Comparison of ENCODE assay signal across 23 mouse cellular contexts in the genomic region with DNA sequence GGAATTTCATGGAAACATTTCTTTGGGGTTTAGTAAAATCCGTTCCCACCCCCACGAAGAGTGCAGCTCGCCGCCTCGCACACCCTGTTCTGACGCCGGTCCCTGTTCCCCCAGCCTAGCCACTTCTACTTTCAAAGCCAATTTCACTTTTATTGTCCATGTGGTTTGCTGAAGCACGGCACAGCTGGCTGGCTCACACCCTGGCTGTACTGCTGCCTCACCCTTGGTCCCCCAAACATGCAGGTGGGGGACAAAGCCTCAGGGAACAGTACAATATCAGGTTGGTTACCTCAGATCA. TPM values are rescaled to one million over a fixed set of nuclear protein-coding genes. Genes with fewer than 3 reads are reported as not detected.
DNase-seq lines count a peak whose midpoint lies in the region; ATAC-seq and TF ChIP-seq lines count a peak whose summit lies in the region.
"Had no signal": no experiment of that assay in that cellular context is flagged by ENCODE, and none has a peak within 500 bp of the region (broad histone marks: within the 10 kb centered on the region; RNA-seq: fewer than 3 reads in every experiment).

No protein-coding gene starts in this region.

- TF ChIP-seq POLR2A in embryonic fibroblast, embryonic 13.5 days (IDR thresholded peaks at IDR 0.05; ENCODE audit: low read depth, low read length): no peak

- no peak for DNase-seq in heart, embryonic 10.5 days (ENCODE audit: low spot score)
- DNase-seq in heart, adult 8-10 months (ENCODE audit: low spot score): no peak
- DNase-seq in right cerebral cortex, postnatal 25 days: peak; percentile 44
- no peak for DNase-seq in right cerebral cortex, adult 18-20 months
- DNase-seq in yolk sac, embryonic 10.5 days (ENCODE audit: low spot score): no peak
- no peak for DNase-seq in stomach, postnatal 0 days (ENCODE audit: low spot score)
- DNase-seq: cerebellum, adult 8-10 months; cerebellum, postnatal 36 days; heart, postnatal 36 days; kidney, adult 18-20 months; kidney, postnatal 4 days; lung, embryonic 14.5 days; thymus, postnatal 14 days had no signal

- peaks cover 11% of the 10 kb centered on the region; the same call in 1 of the 2 replicates for H3K36me3 ChIP-seq in heart, embryonic 10.5 days
- peaks cover 17% of the 10 kb centered on the region for H3K36me3 ChIP-seq in limb, embryonic 15.5 days
- H3K36me3 ChIP-seq in stomach, postnatal 0 days (ENCODE audit: control insufficient read depth, insufficient read depth, low read length): no peaks in the 10 kb centered on the region
- H3K36me3 ChIP-seq: neural tube, embryonic 15.5 days had no signal

- H3K27ac ChIP-seq in heart, embryonic 10.5 days: 0 out of 2 replicates have a peak overlapping the region, but pooled peaks have one; percentile 18
- peak overlapping the region; percentile 83 for H3K27ac ChIP-seq in embryonic fibroblast, embryonic 13.5 days (ENCODE audit: insufficient read depth, low read length)
- H3K27ac ChIP-seq in limb, embryonic 15.5 days: peak overlapping the region; percentile 86
- H3K27ac ChIP-seq in stomach, postnatal 0 days (replicated peaks): no peak overlapping the region
- H3K27ac ChIP-seq: heart, embryonic 13.5 days; hindbrain, embryonic 13.5 days; liver, embryonic 14.5 days; midbrain, embryonic 10.5 days; neural tube, embryonic 15.5 days had no signal

- WGBS in heart, embryonic 10.5 days: 93% methylated on average over 8 of the region's 8 CpGs
- WGBS in limb, embryonic 15.5 days: 41% methylated on average over 8 of the region's 8 CpGs
- WGBS in stomach, postnatal 0 days: 90% methylated on average over 8 of the region's 8 CpGs

- H3K4me1 ChIP-seq in heart, embryonic 10.5 days: peaks cover 57% of the 10 kb centered on the region
- peaks cover 24% of the 10 kb centered on the region; the same call in 1 of the 2 replicates for H3K4me1 ChIP-seq in embryonic fibroblast, embryonic 13.5 days (ENCODE audit: control insufficient read depth, insufficient read depth, low read length)
- H3K4me1 ChIP-seq in limb, embryonic 15.5 days: peaks cover 44% of the 10 kb centered on the region
- no peaks in the 10 kb centered on the region for H3K4me1 ChIP-seq in stomach, postnatal 0 days (replicated peaks; ENCODE audit: control insufficient read depth, insufficient read depth)

- no peaks in the 10 kb centered on the region for H3K9me3 ChIP-seq in heart, embryonic 10.5 days
- H3K9me3 ChIP-seq in limb, embryonic 15.5 days: no peaks in the 10 kb centered on the region
- no peaks in the 10 kb centered on the region for H3K9me3 ChIP-seq in stomach, postnatal 0 days (ENCODE audit: control insufficient read depth, low read length)
- H3K9me3 ChIP-seq: hindbrain, embryonic 13.5 days; midbrain, embryonic 10.5 days; neural tube, embryonic 15.5 days had no signal

- H3K4me2 ChIP-seq in limb, embryonic 15.5 days: no peak overlapping the region
- H3K4me2 ChIP-seq in stomach, postnatal 0 days (replicated peaks; ENCODE audit: low read depth): no peak overlapping the region
- H3K4me2 ChIP-seq: heart, embryonic 13.5 days; hindbrain, embryonic 13.5 days; lung, embryonic 14.5 days; neural tube, embryonic 15.5 days had no signal

- no peak overlapping the region for H3K9ac ChIP-seq in limb, embryonic 15.5 days
- no peak overlapping the region for H3K9ac ChIP-seq in stomach, postnatal 0 days (ENCODE audit: low read length)
- H3K9ac ChIP-seq: heart, embryonic 13.5 days; hindbrain, embryonic 13.5 days; liver, embryonic 14.5 days; lung, embryonic 14.5 days had no signal

- no peak overlapping the region for H3K4me3 ChIP-seq in heart, embryonic 10.5 days
- no peak overlapping the region for H3K4me3 ChIP-seq in embryonic fibroblast, embryonic 13.5 days (ENCODE audit: insufficient read depth, low read length)
- H3K4me3 ChIP-seq in limb, embryonic 15.5 days: no peak overlapping the region
- H3K4me3 ChIP-seq in stomach, postnatal 0 days (ENCODE audit: low read depth, low read length): no peak overlapping the region
- H3K4me3 ChIP-seq: heart, embryonic 13.5 days; hindbrain, embryonic 13.5 days; midbrain, embryonic 10.5 days; neural tube, embryonic 15.5 days had no signal

- H3K27me3 ChIP-seq in heart, embryonic 10.5 days (ENCODE audit: insufficient read depth, poor library complexity, severe bottlenecking): no peaks in the 10 kb centered on the region
- H3K27me3 ChIP-seq in limb, embryonic 15.5 days: no peaks in the 10 kb centered on the region
- H3K27me3 ChIP-seq in stomach, postnatal 0 days (ENCODE audit: control insufficient read depth, insufficient read depth, low read length): no peaks in the 10 kb centered on the region
- H3K27me3 ChIP-seq: heart, embryonic 13.5 days; hindbrain, embryonic 13.5 days; neural tube, embryonic 15.5 days had no signal

- no peak for TF ChIP-seq EP300 in stomach, postnatal 0 days (optimal IDR thresholded peaks at IDR 0.05)

- no peak for ATAC-seq in limb, embryonic 15.5 days (ENCODE audit: insufficient number of reproducible peaks, low FRiP score, low TSS enrichment, low read depth)
- ATAC-seq in stomach, postnatal 0 days (ENCODE audit: low FRiP score, low TSS enrichment): no peak
- ATAC-seq: forebrain, embryonic 14.5 days; midbrain, embryonic 16.5 days had no signal

- TF ChIP-seq CTCF in embryonic fibroblast, embryonic 13.5 days (IDR thresholded peaks at IDR 0.05; ENCODE audit: borderline replicate concordance, insufficient read depth, low read length): no peak
- no peak for TF ChIP-seq CTCF in stomach, postnatal 0 days (IDR thresholded peaks at IDR 0.05; ENCODE audit: low read depth)

RNA-seq across cellular contexts. Expression of a gene that starts 14.3 kb away (rescaled TPM):
- 15.6 and 15.7 TPM in 2 replicates for polyA plus RNA-seq in heart, embryonic 10.5 days (2016; fragmentation: Nextera tagmentation; extraction: Ambion mirVana)
- 1 to 10 TPM; 8.1 to 9.3 (median 8.4) TPM for total RNA-seq in heart, adult 8-10 months (2022)
- 21.4 and 31.7 TPM in 2 replicates for polyA plus RNA-seq in embryonic fibroblast, embryonic 13.5 days (2011; ENCODE audit: insufficient read length, low read depth, missing spikeins)
- 27.9 and 28.2 TPM in 2 replicates for polyA plus RNA-seq in limb, embryonic 15.5 days (2015; fragmentation: Nextera tagmentation; extraction: Ambion mirVana)
- 10.4 and 12.4 TPM in 2 replicates for polyA plus RNA-seq in stomach, postnatal 0 days (2015; fragmentation: Nextera tagmentation; extraction: Ambion mirVana)

RNA-seq across cellular contexts. Expression of a gene that starts 23.1 kb away (rescaled TPM):
- polyA plus RNA-seq in heart, embryonic 10.5 days (2016; fragmentation: Nextera tagmentation; extraction: Ambion mirVana): 13.0 and 15.8 TPM in 2 replicates
- 1 to 10 TPM; 7.5 to 9.8 (median 7.6) TPM for total RNA-seq in heart, adult 8-10 months (2022)
- polyA plus RNA-seq in embryonic fibroblast, embryonic 13.5 days (2011; ENCODE audit: insufficient read length, low read depth, missing spikeins): 13.7 and 15.6 TPM in 2 replicates
- 22.2 and 22.4 TPM in 2 replicates for polyA plus RNA-seq in limb, embryonic 15.5 days (2015; fragmentation: Nextera tagmentation; extraction: Ambion mirVana)
- 8.0 and 8.4 TPM in 2 replicates for polyA plus RNA-seq in stomach, postnatal 0 days (2015; fragmentation: Nextera tagmentation; extraction: Ambion mirVana)

RNA-seq across cellular contexts. Expression of a gene that starts 24.7 kb away (rescaled TPM):
- 1.2 and 3.6 TPM in 2 replicates for polyA plus RNA-seq in heart, embryonic 10.5 days (2016; fragmentation: Nextera tagmentation; extraction: Ambion mirVana)
- not detected for total RNA-seq in heart, adult 8-10 months (2022)
- polyA plus RNA-seq in embryonic fibroblast, embryonic 13.5 days (2011; ENCODE audit: insufficient read length, low read depth, missing spikeins): 0.58 and 1.5 TPM in 2 replicates
- polyA plus RNA-seq in limb, embryonic 15.5 days (2015; fragmentation: Nextera tagmentation; extraction: Ambion mirVana): 6.9 and 9.6 TPM in 2 replicates
- polyA plus RNA-seq in stomach, postnatal 0 days (2015; fragmentation: Nextera tagmentation; extraction: Ambion mirVana): 2.4 and 2.8 TPM in 2 replicates
- total RNA-seq: heart, postnatal 36 days had no signal

RNA-seq across cellular contexts. Expression of a gene that starts 30.5 kb away (rescaled TPM):
- polyA plus RNA-seq in heart, embryonic 10.5 days (2016; fragmentation: Nextera tagmentation; extraction: Ambion mirVana): 1.8 and 3.2 TPM in 2 replicates
- total RNA-seq in heart, adult 8-10 months (2022): under 1 TPM in 2 of 4 experiments, not detected in 2; 0.57 to 0.97 TPM
- 215 and 351 TPM in 2 replicates for polyA plus RNA-seq in embryonic fibroblast, embryonic 13.5 days (2011; ENCODE audit: insufficient read length, low read depth, missing spikeins)
- 91.2 and 97.7 TPM in 2 replicates for polyA plus RNA-seq in limb, embryonic 15.5 days (2015; fragmentation: Nextera tagmentation; extraction: Ambion mirVana)
- polyA plus RNA-seq in stomach, postnatal 0 days (2015; fragmentation: Nextera tagmentation; extraction: Ambion mirVana): 5.8 and 6.5 TPM in 2 replicates
- total RNA-seq: adrenal gland, postnatal 14 days had no signal

RNA-seq across cellular contexts. Expression of a gene that starts 44.1 kb away (rescaled TPM):
- 127 and 128 TPM in 2 replicates for polyA plus RNA-seq in heart, embryonic 10.5 days (2016; fragmentation: Nextera tagmentation; extraction: Ambion mirVana)
- total RNA-seq in heart, adult 8-10 months (2022): 100 to 1,000 TPM; 118 to 133 (median 124) TPM
- 29.9 and 46.6 TPM in 2 replicates for polyA plus RNA-seq in embryonic fibroblast, embryonic 13.5 days (2011; ENCODE audit: insufficient read length, low read depth, missing spikeins)
- polyA plus RNA-seq in limb, embryonic 15.5 days (2015; fragmentation: Nextera tagmentation; extraction: Ambion mirVana): 136 and 149 TPM in 2 replicates
- 119 and 122 TPM in 2 replicates for polyA plus RNA-seq in stomach, postnatal 0 days (2015; fragmentation: Nextera tagmentation; extraction: Ambion mirVana)
